Mouse (Mus musculus): Measurements from ENCODE around the gene Hdgfl3. TPM values are rescaled to one million over a fixed set of nuclear protein-coding genes. Genes with fewer than 3 reads are reported as not detected.

The Hdgfl3 gene
- polyA plus RNA-seq, 1 experiment from 2014 or later, result 12.9 TPM

GRCm38 (mm10) chr7:81968451-81968850 is 34.2 kb upstream of the Hdgfl3 start:
- H3K4me2 ChIP-seq (ENCODE audit: low read length), result no peak overlapping the region
- H3K27ac ChIP-seq, result no peak overlapping the region
- H3K36me3 ChIP-seq (ENCODE audit: insufficient read depth, low read length), result no peaks in the 10 kb centered on the region
- WGBS, result 85% methylated on average over 4 of the region's 4 CpGs
- DNase-seq (ENCODE audit: low spot score), result no peak
- H3K4me3 ChIP-seq (replicated peaks; ENCODE audit: low read depth, low read length), result no peak overlapping the region
- H3K9me3 ChIP-seq (replicated peaks; ENCODE audit: low read length), result no peaks in the 10 kb centered on the region
- H3K27me3 ChIP-seq (ENCODE audit: insufficient read depth, low read length), result no peaks in the 10 kb centered on the region
- no peak for TF ChIP-seq CTCF (IDR thresholded peaks at IDR 0.05; ENCODE audit: low read depth)
- no peak overlapping the region for H3K9ac ChIP-seq (ENCODE audit: low read depth, low read length)
- H3K4me1 ChIP-seq (replicated peaks; ENCODE audit: insufficient read depth, low read length), result no peaks in the 10 kb centered on the region
- no peak for ATAC-seq (replicated peaks; ENCODE audit: low FRiP score, low read depth)

DNA sequence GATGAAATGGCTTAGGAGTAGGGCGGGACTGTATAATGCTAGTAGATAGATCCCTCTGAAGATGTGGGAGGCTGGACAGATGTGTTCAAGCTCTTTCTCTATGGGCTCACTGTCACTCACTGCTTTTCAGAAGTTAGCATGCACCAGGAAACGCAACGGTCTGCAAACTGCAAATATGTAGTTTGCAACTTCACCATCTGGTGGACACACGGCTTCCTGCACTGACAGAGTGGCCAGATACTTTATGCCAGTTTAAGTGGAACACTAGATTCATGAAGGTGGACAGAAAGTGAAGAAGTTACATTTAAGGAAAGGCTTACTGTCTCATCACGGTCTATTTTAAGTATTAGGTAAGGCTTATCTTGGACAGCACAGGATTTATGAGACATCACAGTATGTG is 31.9 kb upstream of the Hdgfl3 start:
- no peak overlapping the region for H3K4me2 ChIP-seq (ENCODE audit: low read length)
- no peak overlapping the region for H3K4me3 ChIP-seq (replicated peaks; ENCODE audit: low read depth, low read length)
- no peak for ATAC-seq (replicated peaks; ENCODE audit: low FRiP score, low read depth)
- DNase-seq (ENCODE audit: low spot score), result no peak
- H3K27me3 ChIP-seq (ENCODE audit: insufficient read depth, low read length), result no peaks in the 10 kb centered on the region
- no peak overlapping the region for H3K9ac ChIP-seq (ENCODE audit: low read depth, low read length)
- H3K36me3 ChIP-seq (ENCODE audit: insufficient read depth, low read length), result no peaks in the 10 kb centered on the region
- H3K27ac ChIP-seq, result no peak overlapping the region
- H3K9me3 ChIP-seq (replicated peaks; ENCODE audit: low read length), result no peaks in the 10 kb centered on the region
- WGBS, result 84% methylated on average over 5 of the region's 5 CpGs
- H3K4me1 ChIP-seq (replicated peaks; ENCODE audit: insufficient read depth, low read length), result no peaks in the 10 kb centered on the region
- TF ChIP-seq CTCF (IDR thresholded peaks at IDR 0.05; ENCODE audit: low read depth), result peak; percentile 30; the same call in 1 of the 2 replicates

DNA sequence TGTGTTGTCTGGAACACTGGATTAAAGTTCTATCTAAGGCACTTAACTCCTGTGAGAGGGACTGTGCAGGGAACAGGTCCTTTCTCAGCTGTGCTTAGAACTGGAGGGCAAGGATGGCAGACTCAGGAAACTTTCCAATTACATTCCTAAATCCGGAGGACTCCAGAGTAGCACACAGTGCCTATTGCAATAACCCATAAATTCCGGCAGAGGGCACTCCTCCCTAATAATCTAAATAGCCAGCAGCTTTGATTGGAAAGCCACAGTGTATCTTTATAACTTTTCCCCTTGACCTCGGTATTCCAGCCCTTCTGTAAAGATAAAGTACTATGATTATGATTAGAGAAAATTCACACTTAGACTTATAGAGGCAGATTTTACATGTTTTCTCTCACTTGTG is 25.4 kb upstream of the Hdgfl3 start:
- Histone ChIP-seq H3K4me1 (replicated peaks; ENCODE audit: insufficient read depth, low read length) (no peaks in the 10 kb centered on the region), H3K36me3 (ENCODE audit: insufficient read depth, low read length) (no peaks in the 10 kb centered on the region), H3K27me3 (ENCODE audit: insufficient read depth, low read length) (no peaks in the 10 kb centered on the region; the same call in 1 of the 2 replicates), H3K4me2 (ENCODE audit: low read length) (no peak overlapping the region), H3K4me3 (replicated peaks; ENCODE audit: low read depth, low read length) (no peak overlapping the region), H3K9ac (ENCODE audit: low read depth, low read length) (no peak overlapping the region), H3K9me3 (replicated peaks; ENCODE audit: low read length) (no peaks in the 10 kb centered on the region), H3K27ac (no peak overlapping the region)
- DNase-seq (ENCODE audit: low spot score), result peak; percentile 83
- 3% methylated on average over 3 of the region's 3 CpGs for WGBS
- peak; percentile 96 for TF ChIP-seq CTCF (IDR thresholded peaks at IDR 0.05; ENCODE audit: low read depth)
- ATAC-seq (replicated peaks; ENCODE audit: low FRiP score, low read depth), result 0 out of 2 replicates have a peak, but pooled peaks have one; percentile 46

DNA sequence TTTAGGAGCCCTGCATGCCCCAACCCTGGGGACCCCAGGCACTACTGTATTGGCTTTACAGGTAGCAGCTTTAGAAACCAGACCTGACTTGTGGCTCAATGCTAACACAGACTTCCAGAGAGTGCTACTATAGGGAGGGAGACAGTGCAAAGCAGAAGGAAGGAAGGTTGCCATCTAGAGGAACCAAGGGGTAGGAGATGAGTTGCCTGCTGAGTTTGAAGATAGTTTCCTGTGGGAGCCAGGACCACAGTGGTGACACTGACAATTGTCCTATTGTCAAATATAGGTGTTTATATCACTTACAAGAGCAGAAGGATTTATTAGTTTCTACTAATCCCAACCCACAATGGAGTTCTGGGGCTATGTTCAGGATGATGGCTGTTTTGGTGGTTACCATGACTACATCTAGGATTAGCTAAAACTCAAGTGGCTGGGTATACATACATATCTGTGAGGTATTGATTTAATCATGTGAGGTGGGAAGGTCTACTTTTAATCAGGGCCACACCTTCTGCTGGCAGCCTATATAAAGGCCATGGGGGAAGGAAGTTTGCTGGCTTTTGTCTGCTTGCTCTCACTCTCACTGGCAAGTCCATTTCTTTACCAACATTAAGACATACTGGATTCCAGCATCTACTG is 20.1 kb upstream of the Hdgfl3 start:
- TF ChIP-seq CTCF (IDR thresholded peaks at IDR 0.05; ENCODE audit: low read depth), result peak; percentile 74
- no peak for ATAC-seq (replicated peaks; ENCODE audit: low FRiP score, low read depth)

DNA sequence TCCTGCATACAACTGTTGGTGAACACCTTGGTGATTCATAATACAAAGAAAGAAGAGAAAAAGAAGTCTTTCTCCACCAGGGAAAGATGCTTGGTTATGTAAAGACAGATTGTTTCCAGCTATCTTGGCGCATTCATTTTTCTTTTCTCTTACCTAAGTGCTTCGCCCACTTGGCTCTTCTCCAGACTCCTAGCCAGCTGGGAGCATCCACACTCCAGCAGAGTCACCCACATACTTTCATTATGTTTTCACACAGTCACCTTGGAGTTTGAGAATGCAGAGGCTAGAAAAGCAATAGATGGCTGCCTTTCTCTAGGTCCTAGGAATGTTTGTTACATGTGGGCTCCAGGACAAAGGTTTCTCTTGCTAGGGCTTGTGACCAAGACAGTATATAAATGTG is 16.2 kb upstream of the Hdgfl3 start:
- no peak overlapping the region for H3K4me3 ChIP-seq (replicated peaks; ENCODE audit: low read depth, low read length)
- DNase-seq (ENCODE audit: low spot score), result no peak
- 88% methylated on average over 2 of the region's 2 CpGs for WGBS
- no peaks in the 10 kb centered on the region for H3K4me1 ChIP-seq (replicated peaks; ENCODE audit: insufficient read depth, low read length)
- H3K9ac ChIP-seq (ENCODE audit: low read depth, low read length), result no peak overlapping the region
- H3K9me3 ChIP-seq (replicated peaks; ENCODE audit: low read length), result no peaks in the 10 kb centered on the region
- H3K27me3 ChIP-seq (ENCODE audit: insufficient read depth, low read length), result no peaks in the 10 kb centered on the region
- H3K27ac ChIP-seq, result no peak overlapping the region
- no peak for TF ChIP-seq CTCF (IDR thresholded peaks at IDR 0.05; ENCODE audit: low read depth)
- ATAC-seq (replicated peaks; ENCODE audit: low FRiP score, low read depth), result no peak
- no peaks in the 10 kb centered on the region for H3K36me3 ChIP-seq (ENCODE audit: insufficient read depth, low read length)
- H3K4me2 ChIP-seq (ENCODE audit: low read length), result no peak overlapping the region

More for the DNA sequence above, 20.1 kb upstream of the Hdgfl3 start:
- Histone ChIP-seq H3K9ac (ENCODE audit: low read depth, low read length) (no peak overlapping the region), H3K9me3 (replicated peaks; ENCODE audit: low read length) (no peaks in the 10 kb centered on the region), H3K36me3 (ENCODE audit: insufficient read depth, low read length) (no peaks in the 10 kb centered on the region), H3K27ac (no peak overlapping the region), H3K4me1 (replicated peaks; ENCODE audit: insufficient read depth, low read length) (no peaks in the 10 kb centered on the region), H3K4me2 (ENCODE audit: low read length) (no peak overlapping the region), H3K27me3 (ENCODE audit: insufficient read depth, low read length) (no peaks in the 10 kb centered on the region; the same call in 1 of the 2 replicates), H3K4me3 (replicated peaks; ENCODE audit: low read depth, low read length) (no peak overlapping the region)
- DNase-seq (ENCODE audit: low spot score), result peak; percentile 76

GRCm38 (mm10) chr7:81945398-81945797 is 11.1 kb upstream of the Hdgfl3 start:
- Histone ChIP-seq H3K27me3 (ENCODE audit: insufficient read depth, low read length) (no peaks in the 10 kb centered on the region), H3K4me3 (replicated peaks; ENCODE audit: low read depth, low read length) (no peak overlapping the region), H3K36me3 (ENCODE audit: insufficient read depth, low read length) (no peaks in the 10 kb centered on the region), H3K9ac (ENCODE audit: low read depth, low read length) (no peak overlapping the region), H3K4me2 (ENCODE audit: low read length) (no peak overlapping the region), H3K9me3 (replicated peaks; ENCODE audit: low read length) (no peaks in the 10 kb centered on the region), H3K4me1 (replicated peaks; ENCODE audit: insufficient read depth, low read length) (no peaks in the 10 kb centered on the region), H3K27ac (no peak overlapping the region)
- DNase-seq (ENCODE audit: low spot score) (peak; percentile 37), ATAC-seq (replicated peaks; ENCODE audit: low FRiP score, low read depth) (no peak)
- WGBS, result 28% methylated on average over 4 of the region's 4 CpGs
- peak; percentile 59 for TF ChIP-seq CTCF (IDR thresholded peaks at IDR 0.05; ENCODE audit: low read depth)

- TF ChIP-seq CTCF (IDR thresholded peaks at IDR 0.05; ENCODE audit: low read depth), result no peak
- Histone ChIP-seq H3K9me3 (replicated peaks; ENCODE audit: low read length) (no peaks in the 10 kb centered on the region), H3K9ac (ENCODE audit: low read depth, low read length) (peak overlapping the region; percentile 93), H3K27ac (no peak overlapping the region), H3K27me3 (ENCODE audit: insufficient read depth, low read length) (peaks cover 3% of the 10 kb centered on the region; the same call in 1 of the 2 replicates), H3K4me2 (ENCODE audit: low read length) (peak overlapping the region; percentile 87), H3K4me3 (replicated peaks; ENCODE audit: low read depth, low read length) (peak overlapping the region; percentile 83), H3K4me1 (replicated peaks; ENCODE audit: insufficient read depth, low read length) (no peaks in the 10 kb centered on the region), H3K36me3 (ENCODE audit: insufficient read depth, low read length) (no peaks in the 10 kb centered on the region)
- no peak for DNase-seq (ENCODE audit: low spot score)
- ATAC-seq (replicated peaks; ENCODE audit: low FRiP score, low read depth), result peak; percentile 56
- WGBS, result 8% methylated on average over 5 of the region's 5 CpGs
These were observed 533 bp upstream of the Hdgfl3 start for GRCm38 (mm10) chr7:81934806-81935205.

Measured in kidney, postnatal 0 days (tissue).